Mouse (Mus musculus): ENCODE measurements at regions not wholly inside any gene's neighbourhood (a gene's known extent, or its start where the extent isn't known, plus 50 kb on each side); places are given as distances from the start of the nearest gene placed in this dataset.

- TF ChIP-seq POLR2A (IDR thresholded peaks at IDR 0.05; ENCODE audit: low read depth, low read length) (no peak), CTCF (conservative IDR thresholded peaks at IDR 0.05; ENCODE audit: insufficient read depth, insufficient read length, low read depth, low read length) (no peak)
- Histone ChIP-seq H3K27me3 (replicated peaks; ENCODE audit: control insufficient read depth, insufficient read depth, low read length) (no peaks in the 10 kb centered on the region; the same call in 1 of the 2 replicates), H3K36me3 (ENCODE audit: control insufficient read depth, insufficient read depth, low read length) (no peaks in the 10 kb centered on the region), H3K4me1 (ENCODE audit: control insufficient read depth, insufficient read depth, low read length) (no peaks in the 10 kb centered on the region), H3K4me3 (ENCODE audit: insufficient read depth, low read depth, low read length) (no peak overlapping the region), H3K27ac (ENCODE audit: insufficient read depth, low read depth, low read length) (no peak overlapping the region)
- no peak for DNase-seq
- 85% methylated on average over 6 of the region's 6 CpGs for WGBS
Observed at GRCm38 (mm10) chr15:5355332-5355731, 111.3 kb upstream of the Ptger4 start.

DNA sequence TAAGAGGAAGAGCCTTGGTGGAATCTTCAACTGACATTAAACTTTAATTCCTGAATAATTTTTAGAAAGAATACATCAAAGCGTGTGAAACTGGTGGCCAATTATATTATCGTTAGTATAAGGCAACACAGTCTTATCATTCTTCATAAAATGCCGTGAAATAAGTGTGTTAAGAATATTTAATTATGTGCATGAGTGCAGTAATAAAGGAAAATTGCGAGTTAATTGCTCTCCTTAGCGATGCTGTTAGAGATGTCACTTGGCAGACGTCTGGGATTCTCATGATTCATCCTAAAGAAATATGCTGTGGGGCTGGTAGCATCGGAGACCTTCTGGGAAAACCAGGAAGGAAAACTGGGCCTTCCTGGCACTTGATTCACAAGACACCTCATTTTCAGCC is 110.3 kb upstream of the Ptger4 start:
- 79% methylated on average over 7 of the region's 7 CpGs for WGBS
- H3K4me1 ChIP-seq (ENCODE audit: control insufficient read depth, insufficient read depth, low read length): no peaks in the 10 kb centered on the region
- no peak overlapping the region for H3K27ac ChIP-seq (ENCODE audit: insufficient read depth, low read depth, low read length)
- TF ChIP-seq POLR2A (IDR thresholded peaks at IDR 0.05; ENCODE audit: low read depth, low read length) (no peak), CTCF (conservative IDR thresholded peaks at IDR 0.05; ENCODE audit: insufficient read depth, insufficient read length, low read depth, low read length) (no peak)
- no peak overlapping the region for H3K4me3 ChIP-seq (ENCODE audit: insufficient read depth, low read depth, low read length)
- H3K36me3 ChIP-seq (ENCODE audit: control insufficient read depth, insufficient read depth, low read length): no peaks in the 10 kb centered on the region
- DNase-seq: no peak
- H3K27me3 ChIP-seq (replicated peaks; ENCODE audit: control insufficient read depth, insufficient read depth, low read length): no peaks in the 10 kb centered on the region; the same call in 1 of the 2 replicates

DNA sequence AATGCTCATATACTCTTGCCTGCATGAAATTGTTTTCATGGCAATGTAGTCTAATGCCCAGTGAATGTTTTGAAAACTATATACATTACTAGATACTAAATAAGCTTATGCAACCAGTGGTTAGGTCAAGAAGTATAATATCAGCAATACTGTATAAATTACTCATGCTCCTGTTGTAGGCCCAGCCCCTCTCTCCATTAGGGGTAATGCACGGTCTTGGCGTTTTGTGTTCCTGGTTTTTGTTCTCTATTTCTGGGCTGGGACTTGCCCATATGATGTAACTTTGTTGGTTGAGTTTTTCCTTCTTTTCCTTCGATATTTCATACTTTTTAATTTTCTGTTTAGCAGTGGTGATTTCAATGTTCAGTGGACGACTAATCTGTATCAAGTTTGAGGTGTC is 104.9 kb upstream of the Ptger4 start:
- Histone ChIP-seq H3K4me3 (ENCODE audit: insufficient read depth, low read depth, low read length) (no peak overlapping the region), H3K36me3 (ENCODE audit: control insufficient read depth, insufficient read depth, low read length) (no peaks in the 10 kb centered on the region), H3K4me1 (ENCODE audit: control insufficient read depth, insufficient read depth, low read length) (no peaks in the 10 kb centered on the region), H3K27ac (ENCODE audit: insufficient read depth, low read depth, low read length) (no peak overlapping the region), H3K27me3 (replicated peaks; ENCODE audit: control insufficient read depth, insufficient read depth, low read length) (no peaks in the 10 kb centered on the region)
- TF ChIP-seq CTCF (conservative IDR thresholded peaks at IDR 0.05; ENCODE audit: insufficient read depth, insufficient read length, low read depth, low read length): no peak
- no peak for TF ChIP-seq POLR2A (IDR thresholded peaks at IDR 0.05; ENCODE audit: low read depth, low read length)
- WGBS: 83% methylated on average over 4 of the region's 4 CpGs
- no peak for DNase-seq

DNA sequence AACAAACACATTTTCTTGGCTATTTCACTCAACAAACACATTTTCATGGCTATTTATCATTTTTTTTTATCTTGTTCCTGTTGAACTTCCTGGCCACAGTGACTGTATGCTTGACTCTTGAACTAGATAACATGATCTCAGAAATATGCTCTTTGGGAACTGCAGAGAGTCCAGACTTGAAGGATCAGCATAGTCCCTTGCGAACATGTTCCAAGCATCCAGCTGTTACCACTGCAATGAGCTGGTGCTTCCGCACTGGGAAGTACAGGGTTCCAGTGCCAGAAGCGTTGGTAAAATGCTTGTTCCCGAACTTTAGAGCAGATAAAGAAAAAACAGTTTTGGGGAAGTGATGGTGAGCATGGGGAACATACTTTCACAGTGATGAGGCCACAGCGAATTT is 103.7 kb upstream of the Ptger4 start:
- H3K27me3 ChIP-seq (replicated peaks; ENCODE audit: control insufficient read depth, insufficient read depth, low read length): no peaks in the 10 kb centered on the region
- TF ChIP-seq POLR2A (IDR thresholded peaks at IDR 0.05; ENCODE audit: low read depth, low read length): no peak
- no peak for TF ChIP-seq CTCF (conservative IDR thresholded peaks at IDR 0.05; ENCODE audit: insufficient read depth, insufficient read length, low read depth, low read length)
- H3K4me1 ChIP-seq (ENCODE audit: control insufficient read depth, insufficient read depth, low read length): no peaks in the 10 kb centered on the region
- H3K4me3 ChIP-seq (ENCODE audit: insufficient read depth, low read depth, low read length): no peak overlapping the region
- no peaks in the 10 kb centered on the region for H3K36me3 ChIP-seq (ENCODE audit: control insufficient read depth, insufficient read depth, low read length)
- no peak overlapping the region for H3K27ac ChIP-seq (ENCODE audit: insufficient read depth, low read depth, low read length)
- peak; percentile 30 for DNase-seq
- 75% methylated on average over 5 of the region's 5 CpGs for WGBS

- 94% methylated on average over 3 of the region's 3 CpGs for WGBS
- Histone ChIP-seq H3K36me3 (ENCODE audit: control insufficient read depth, insufficient read depth, low read length) (no peaks in the 10 kb centered on the region), H3K27me3 (replicated peaks; ENCODE audit: control insufficient read depth, insufficient read depth, low read length) (no peaks in the 10 kb centered on the region), H3K4me3 (ENCODE audit: insufficient read depth, low read depth, low read length) (no peak overlapping the region), H3K4me1 (ENCODE audit: control insufficient read depth, insufficient read depth, low read length) (no peaks in the 10 kb centered on the region), H3K27ac (ENCODE audit: insufficient read depth, low read depth, low read length) (no peak overlapping the region)
- TF ChIP-seq POLR2A (IDR thresholded peaks at IDR 0.05; ENCODE audit: low read depth, low read length) (no peak), CTCF (conservative IDR thresholded peaks at IDR 0.05; ENCODE audit: insufficient read depth, insufficient read length, low read depth, low read length) (no peak)
- no peak for DNase-seq
Observed at GRCm38 (mm10) chr15:5346955-5347354, 103.0 kb upstream of the Ptger4 start.

DNA sequence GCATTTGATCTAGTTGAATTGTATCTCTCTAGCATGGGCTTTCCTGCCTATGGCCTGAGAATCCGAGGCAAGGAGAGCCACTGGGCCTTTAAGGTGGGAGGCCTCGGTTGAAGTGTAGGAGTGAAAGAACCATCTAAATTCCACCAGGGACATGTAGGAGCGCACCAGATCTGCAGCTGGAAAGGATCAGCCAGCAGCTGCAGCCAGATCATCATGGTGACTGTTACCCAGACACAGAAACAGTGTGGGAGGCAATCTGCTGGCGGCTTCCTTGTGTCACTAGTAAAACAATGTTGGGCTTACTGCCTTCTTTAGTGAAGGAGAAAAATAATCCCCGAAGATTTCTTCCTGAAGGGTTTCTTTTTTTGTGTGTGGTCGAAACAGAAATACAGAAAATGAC is 99.8 kb upstream of the Ptger4 start:
- Histone ChIP-seq H3K36me3 (ENCODE audit: control insufficient read depth, insufficient read depth, low read length) (no peaks in the 10 kb centered on the region), H3K4me3 (ENCODE audit: insufficient read depth, low read depth, low read length) (no peak overlapping the region), H3K27ac (ENCODE audit: insufficient read depth, low read depth, low read length) (no peak overlapping the region), H3K4me1 (ENCODE audit: control insufficient read depth, insufficient read depth, low read length) (no peaks in the 10 kb centered on the region), H3K27me3 (replicated peaks; ENCODE audit: control insufficient read depth, insufficient read depth, low read length) (no peaks in the 10 kb centered on the region)
- WGBS: 40% methylated on average over 6 of the region's 6 CpGs
- peak; percentile 1 for DNase-seq
- TF ChIP-seq POLR2A (IDR thresholded peaks at IDR 0.05; ENCODE audit: low read depth, low read length): no peak
- TF ChIP-seq CTCF (conservative IDR thresholded peaks at IDR 0.05; ENCODE audit: insufficient read depth, insufficient read length, low read depth, low read length): no peak

DNA sequence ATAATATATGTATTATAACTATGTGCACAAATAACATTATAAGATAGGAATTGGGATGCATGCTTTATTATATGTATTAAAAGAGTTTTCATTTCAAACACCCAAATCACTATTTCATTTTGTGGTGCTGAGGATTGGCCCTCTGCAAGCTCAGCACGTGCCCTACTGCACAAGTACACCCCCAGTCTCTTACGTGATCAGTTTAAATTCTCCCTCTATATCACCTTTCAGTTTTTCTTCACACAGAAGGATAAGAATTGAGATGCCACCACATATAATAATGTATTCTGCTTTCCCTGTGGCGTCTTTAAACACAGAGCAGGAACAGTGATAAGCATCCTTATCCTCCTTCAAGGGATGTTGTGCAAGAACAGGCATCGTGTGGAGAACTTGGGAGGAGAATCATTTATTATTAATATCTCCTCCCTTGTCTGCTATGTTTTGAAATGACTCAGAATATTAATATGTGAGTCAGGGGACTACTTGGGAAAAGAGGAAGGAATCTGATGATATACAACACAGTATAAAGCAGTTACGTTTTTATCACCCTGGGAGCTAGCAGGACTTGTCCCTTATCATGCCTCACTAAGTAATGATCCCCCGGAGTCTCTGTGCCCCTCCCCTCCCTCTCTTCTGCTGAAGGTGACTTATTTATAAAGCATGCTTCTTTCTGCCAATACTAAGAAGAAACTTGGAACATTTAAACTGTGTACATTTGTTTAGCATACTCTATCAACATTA is 91.7 kb upstream of the Ptger4 start:
- Histone ChIP-seq H3K4me1 (ENCODE audit: control insufficient read depth, insufficient read depth, low read length) (no peaks in the 10 kb centered on the region), H3K36me3 (ENCODE audit: control insufficient read depth, insufficient read depth, low read length) (no peaks in the 10 kb centered on the region), H3K27me3 (replicated peaks; ENCODE audit: control insufficient read depth, insufficient read depth, low read length) (no peaks in the 10 kb centered on the region), H3K4me3 (ENCODE audit: insufficient read depth, low read depth, low read length) (no peak overlapping the region), H3K27ac (ENCODE audit: insufficient read depth, low read depth, low read length) (no peak overlapping the region)
- DNase-seq: no peak
- TF ChIP-seq CTCF (conservative IDR thresholded peaks at IDR 0.05; ENCODE audit: insufficient read depth, insufficient read length, low read depth, low read length): no peak
- no peak for TF ChIP-seq POLR2A (IDR thresholded peaks at IDR 0.05; ENCODE audit: low read depth, low read length)
- WGBS: 47% methylated on average over 6 of the region's 6 CpGs
